Mouse (Mus musculus): ENCODE results near the gene Atp4b.

GRCm38 (mm10) chr8:13339646-13339990 lies 57.0 kb downstream of the Atp4b start:
- no peak for TF ChIP-seq POLR2A (IDR thresholded peaks at IDR 0.05; ENCODE audit: borderline replicate concordance, extremely low read depth, low read depth, low read length)
- TF ChIP-seq CTCF (IDR thresholded peaks at IDR 0.05; ENCODE audit: insufficient read depth, low read length), result no peak
